Mouse (Mus musculus) ES-Bruce4 (cell line): ENCODE results near the gene Itsn1.

Source experiments
- CTCF ChIP-seq: IDR thresholded peaks from one replicate; pipeline ENCODE4 v1.8.1; 2011; ENCODE audit warnings: low read depth, low read length
- POLR2A ChIP-seq: IDR thresholded peaks from one replicate; pipeline ENCODE4 v1.8.1; 2011; ENCODE audit warnings: low read length; ENCODE audit not compliant: insufficient read depth

GRCm38 (mm10) chr16:91830260-91830659 is 101.2 kb downstream of the Itsn1 start:
- no peak for TF ChIP-seq CTCF
- no peak for TF ChIP-seq POLR2A
